Mouse (Mus musculus): ENCODE measurements around the gene Ccdc136.

- TF ChIP-seq EP300 (IDR thresholded peaks at IDR 0.05; ENCODE audit: insufficient read depth, low read depth, low read length) (no peak), CTCF (IDR thresholded peaks at IDR 0.05) (no peak), POLR2A (IDR thresholded peaks at IDR 0.05; ENCODE audit: insufficient read depth, low read depth, low read length) (no peak)
Observed at GRCm38 (mm10) chr6:29389425-29389824, 6.7 kb upstream of the Ccdc136 start.
